Mouse (Mus musculus): ENCODE data around the gene Dusp22. TPM values are rescaled to one million over a fixed set of nuclear protein-coding genes. Genes with fewer than 3 reads are reported as not detected.

Dusp22 gene
- polyA plus RNA-seq, 1 experiment = 2.0 TPM

DNA sequence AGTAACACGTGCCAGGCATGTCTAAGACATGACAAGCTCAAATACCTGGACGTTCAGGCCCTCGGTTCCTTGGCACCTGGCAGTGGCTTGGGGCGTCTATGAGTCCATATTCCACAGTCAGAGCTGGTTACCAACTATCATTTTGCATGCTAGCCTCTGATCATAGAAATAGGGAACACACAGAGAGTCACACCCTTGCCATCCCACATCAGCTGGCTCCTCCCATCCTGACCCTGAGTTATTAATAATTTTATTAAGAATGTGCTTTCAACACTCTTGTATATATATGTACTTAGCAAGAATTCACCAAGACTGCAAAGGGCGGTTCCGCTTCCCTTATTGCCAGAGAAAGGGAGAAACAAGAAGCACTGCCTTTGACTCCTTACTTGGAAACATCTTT lies 54.8 kb downstream of the Dusp22 start:
- no peaks in the 10 kb centered on the region for H3K27me3 ChIP-seq (ENCODE audit: control insufficient read depth, insufficient read depth, low read length)
- no peak overlapping the region for H3K27ac ChIP-seq (ENCODE audit: insufficient read depth, low read depth, low read length)
- H3K4me3 ChIP-seq (ENCODE audit: low read depth, low read length) = no peak overlapping the region
- 80% methylated on average over 6 of the region's 6 CpGs for WGBS
- TF ChIP-seq POLR2A (IDR thresholded peaks at IDR 0.05; ENCODE audit: low read depth, low read length) (no peak), CTCF (IDR thresholded peaks at IDR 0.05; ENCODE audit: extremely low read depth, insufficient read length, insufficient replicate concordance, low read depth, low read length) (no peak)
- no peaks in the 10 kb centered on the region for H3K4me1 ChIP-seq (ENCODE audit: control insufficient read depth, insufficient read depth, insufficient read length, low read length)
- H3K36me3 ChIP-seq (ENCODE audit: control insufficient read depth, insufficient read depth, low read length) = no peaks in the 10 kb centered on the region

DNA sequence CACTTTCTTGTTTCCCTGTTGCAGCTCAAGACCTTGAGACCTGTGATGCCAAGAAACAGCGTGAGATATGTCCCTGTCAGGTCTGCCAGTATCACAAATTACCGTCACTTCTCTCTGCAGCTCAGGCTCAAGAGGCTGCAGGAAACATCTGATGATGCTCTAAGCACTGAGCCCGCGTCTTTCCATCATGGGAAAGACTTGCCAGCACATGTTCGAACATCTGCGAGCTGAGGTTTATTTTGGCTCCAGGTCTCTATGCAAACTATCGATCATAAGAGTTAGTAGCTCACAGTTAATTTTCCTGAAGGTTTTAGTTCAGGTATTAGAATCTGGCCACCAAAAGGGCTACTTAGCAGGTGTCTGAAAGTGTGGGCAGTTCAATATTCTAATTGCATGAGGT lies 55.3 kb downstream of the Dusp22 start:
- WGBS = 84% methylated on average over 7 of the region's 7 CpGs
- TF ChIP-seq CTCF (IDR thresholded peaks at IDR 0.05; ENCODE audit: extremely low read depth, insufficient read length, insufficient replicate concordance, low read depth, low read length) = no peak
- no peak for TF ChIP-seq POLR2A (IDR thresholded peaks at IDR 0.05; ENCODE audit: low read depth, low read length)

DNA sequence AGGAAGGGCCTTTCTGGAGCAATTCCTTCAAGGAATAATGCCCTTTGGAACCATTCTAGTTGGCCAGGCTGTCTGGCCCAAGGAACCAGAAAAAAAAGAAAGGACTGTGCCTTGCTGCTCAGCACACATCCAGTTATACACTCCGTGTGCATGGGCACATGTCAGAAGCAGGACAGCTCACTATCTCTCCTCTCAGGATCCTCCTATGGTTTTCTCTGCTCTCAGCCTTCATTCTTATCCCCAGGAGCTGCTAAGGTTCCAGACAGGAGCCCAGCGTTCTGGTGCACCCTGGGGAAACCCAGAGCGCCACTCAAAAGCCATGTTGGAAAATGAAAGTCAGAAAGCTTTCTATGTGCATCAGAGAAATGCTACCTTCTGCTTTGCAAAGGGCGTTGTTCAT lies 55.8 kb downstream of the Dusp22 start:
- 78% methylated on average over 4 of the region's 4 CpGs for WGBS
- TF ChIP-seq CTCF (IDR thresholded peaks at IDR 0.05; ENCODE audit: extremely low read depth, insufficient read length, insufficient replicate concordance, low read depth, low read length) (no peak), POLR2A (IDR thresholded peaks at IDR 0.05; ENCODE audit: low read depth, low read length) (no peak)
- Histone ChIP-seq H3K27ac (ENCODE audit: insufficient read depth, low read depth, low read length) (no peak overlapping the region), H3K27me3 (ENCODE audit: control insufficient read depth, insufficient read depth, low read length) (no peaks in the 10 kb centered on the region), H3K4me1 (ENCODE audit: control insufficient read depth, insufficient read depth, insufficient read length, low read length) (no peaks in the 10 kb centered on the region), H3K36me3 (ENCODE audit: control insufficient read depth, insufficient read depth, low read length) (no peaks in the 10 kb centered on the region), H3K4me3 (ENCODE audit: low read depth, low read length) (no peak overlapping the region)

More for the DNA sequence above, 55.3 kb downstream of the Dusp22 start:
- H3K27ac ChIP-seq (ENCODE audit: insufficient read depth, low read depth, low read length) = no peak overlapping the region
- H3K36me3 ChIP-seq (ENCODE audit: control insufficient read depth, insufficient read depth, low read length) = no peaks in the 10 kb centered on the region
- no peak overlapping the region for H3K4me3 ChIP-seq (ENCODE audit: low read depth, low read length)
- H3K4me1 ChIP-seq (ENCODE audit: control insufficient read depth, insufficient read depth, insufficient read length, low read length) = no peaks in the 10 kb centered on the region
- H3K27me3 ChIP-seq (ENCODE audit: control insufficient read depth, insufficient read depth, low read length) = no peaks in the 10 kb centered on the region

DNA sequence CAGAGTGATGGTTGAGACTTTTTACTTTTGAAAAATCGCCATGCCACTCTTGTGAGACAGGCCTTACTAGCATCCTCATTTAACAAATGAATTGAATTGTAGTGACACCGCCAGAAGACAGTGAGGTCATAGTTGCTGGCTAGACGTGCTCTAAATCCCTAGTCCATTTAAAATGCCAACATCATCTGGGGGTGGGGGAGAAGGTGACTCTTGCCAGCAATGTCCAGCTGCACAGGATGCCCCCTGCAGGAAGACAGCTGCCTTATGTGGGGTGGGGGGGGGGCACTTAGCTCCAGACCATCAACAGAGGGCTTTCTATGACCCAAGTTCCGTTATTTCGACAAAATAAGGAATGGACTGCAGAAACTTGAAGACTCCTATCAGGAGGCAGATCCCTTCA lies 56.8 kb downstream of the Dusp22 start:
- 75% methylated on average over 5 of the region's 5 CpGs for WGBS
- TF ChIP-seq CTCF (IDR thresholded peaks at IDR 0.05; ENCODE audit: extremely low read depth, insufficient read length, insufficient replicate concordance, low read depth, low read length) (no peak), POLR2A (IDR thresholded peaks at IDR 0.05; ENCODE audit: low read depth, low read length) (no peak)
- Histone ChIP-seq H3K4me1 (ENCODE audit: control insufficient read depth, insufficient read depth, insufficient read length, low read length) (no peaks in the 10 kb centered on the region), H3K27ac (ENCODE audit: insufficient read depth, low read depth, low read length) (no peak overlapping the region), H3K27me3 (ENCODE audit: control insufficient read depth, insufficient read depth, low read length) (no peaks in the 10 kb centered on the region), H3K4me3 (ENCODE audit: low read depth, low read length) (no peak overlapping the region), H3K36me3 (ENCODE audit: control insufficient read depth, insufficient read depth, low read length) (no peaks in the 10 kb centered on the region)

DNA sequence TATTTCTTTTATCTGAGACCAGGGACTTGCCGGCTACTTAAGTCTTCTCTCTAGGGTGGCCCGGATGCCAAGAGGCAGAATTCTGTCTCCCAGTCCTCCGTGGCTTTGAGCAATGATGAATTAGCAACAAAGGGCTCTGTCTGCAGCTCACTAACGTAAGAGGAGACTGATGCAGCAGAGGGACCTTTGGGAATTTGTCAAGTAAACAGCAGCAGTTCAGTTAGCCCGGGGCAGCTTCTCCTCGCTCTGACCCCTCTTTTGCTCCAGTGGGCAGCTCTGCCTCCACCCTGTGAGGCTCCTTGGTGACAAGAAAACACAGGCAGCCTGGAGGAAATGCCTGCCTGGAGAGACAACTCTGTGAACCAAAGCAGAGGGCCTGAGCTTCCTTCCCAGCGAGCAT lies 62.8 kb downstream of the Dusp22 start:
- no peak for TF ChIP-seq CTCF (IDR thresholded peaks at IDR 0.05; ENCODE audit: extremely low read depth, insufficient read length, insufficient replicate concordance, low read depth, low read length)
- TF ChIP-seq POLR2A (IDR thresholded peaks at IDR 0.05; ENCODE audit: low read depth, low read length) = no peak
- 26% methylated on average over 7 of the region's 7 CpGs for WGBS
- Histone ChIP-seq H3K27ac (ENCODE audit: insufficient read depth, low read depth, low read length) (no peak overlapping the region), H3K27me3 (ENCODE audit: control insufficient read depth, insufficient read depth, low read length) (no peaks in the 10 kb centered on the region), H3K36me3 (ENCODE audit: control insufficient read depth, insufficient read depth, low read length) (no peaks in the 10 kb centered on the region), H3K4me1 (ENCODE audit: control insufficient read depth, insufficient read depth, insufficient read length, low read length) (peaks cover 2% of the 10 kb centered on the region; the same call in 1 of the 2 replicates), H3K4me3 (ENCODE audit: low read depth, low read length) (no peak overlapping the region)

DNA sequence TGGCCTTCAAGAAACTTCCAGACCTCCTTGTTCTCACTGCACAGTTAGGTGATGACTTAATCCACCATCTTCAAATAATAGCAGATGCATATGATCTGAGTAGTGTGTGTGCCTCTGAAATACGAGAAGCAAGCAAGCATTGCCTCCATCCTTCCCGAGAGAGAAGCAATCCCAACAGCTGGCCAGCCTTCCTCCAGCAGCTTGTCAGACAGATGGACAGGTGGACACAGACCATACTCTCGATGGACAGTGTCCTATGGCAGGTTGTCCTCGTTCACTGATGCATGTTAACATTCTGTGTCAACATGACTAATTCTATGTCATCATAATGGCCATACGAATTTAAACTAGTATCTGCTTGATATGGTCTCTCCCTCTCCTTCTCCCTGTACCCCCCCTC lies 63.5 kb downstream of the Dusp22 start:
- no peak overlapping the region for H3K27ac ChIP-seq (ENCODE audit: insufficient read depth, low read depth, low read length)
- peaks cover 2% of the 10 kb centered on the region; the same call in 1 of the 2 replicates for H3K4me1 ChIP-seq (ENCODE audit: control insufficient read depth, insufficient read depth, insufficient read length, low read length)
- H3K36me3 ChIP-seq (ENCODE audit: control insufficient read depth, insufficient read depth, low read length) = no peaks in the 10 kb centered on the region
- no peak overlapping the region for H3K4me3 ChIP-seq (ENCODE audit: low read depth, low read length)
- TF ChIP-seq POLR2A (IDR thresholded peaks at IDR 0.05; ENCODE audit: low read depth, low read length) (no peak), CTCF (IDR thresholded peaks at IDR 0.05; ENCODE audit: extremely low read depth, insufficient read length, insufficient replicate concordance, low read depth, low read length) (no peak)
- WGBS = 58% methylated on average over 5 of the region's 5 CpGs
- H3K27me3 ChIP-seq (ENCODE audit: control insufficient read depth, insufficient read depth, low read length) = no peaks in the 10 kb centered on the region

DNA sequence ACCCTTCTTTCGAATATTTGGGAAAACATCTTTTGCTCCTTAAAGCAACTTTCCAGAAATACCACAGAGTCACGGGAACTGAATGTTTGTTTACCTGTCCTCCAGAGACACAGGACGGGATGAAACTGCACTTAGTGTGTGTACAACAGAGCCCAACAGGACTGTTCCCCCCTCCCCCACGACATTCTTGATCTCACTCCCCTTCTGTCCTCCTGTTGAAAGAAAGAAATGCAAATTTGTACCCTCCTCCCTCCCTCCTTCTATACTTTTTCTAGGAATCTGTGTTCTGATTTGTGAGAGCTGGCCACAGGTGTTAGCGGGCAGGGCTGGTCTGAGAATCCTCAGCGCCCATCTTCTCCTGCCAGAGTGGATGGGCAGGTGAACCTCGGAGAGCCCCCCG lies 64.1 kb downstream of the Dusp22 start:
- Histone ChIP-seq H3K4me1 (ENCODE audit: control insufficient read depth, insufficient read depth, insufficient read length, low read length) (peaks cover 2% of the 10 kb centered on the region; the same call in 1 of the 2 replicates), H3K4me3 (ENCODE audit: low read depth, low read length) (no peak overlapping the region), H3K36me3 (ENCODE audit: control insufficient read depth, insufficient read depth, low read length) (no peaks in the 10 kb centered on the region), H3K27me3 (ENCODE audit: control insufficient read depth, insufficient read depth, low read length) (no peaks in the 10 kb centered on the region), H3K27ac (ENCODE audit: insufficient read depth, low read depth, low read length) (no peak overlapping the region)
- 57% methylated on average over 8 of the region's 8 CpGs for WGBS
- TF ChIP-seq POLR2A (IDR thresholded peaks at IDR 0.05; ENCODE audit: low read depth, low read length) (no peak), CTCF (IDR thresholded peaks at IDR 0.05; ENCODE audit: extremely low read depth, insufficient read length, insufficient replicate concordance, low read depth, low read length) (no peak)

All from small intestine, adult 2 months (tissue).